Mouse (Mus musculus) spleen, adult 2 months (tissue): ENCODE data around the gene Nmt1. TPM values are rescaled to one million over a fixed set of nuclear protein-coding genes. Genes with fewer than 3 reads are reported as not detected.

Experiments
- DNase-seq, 2 experiments: peaks; one replicate each; pipeline versions ENCODE4 v3.0.0 to v3.0.0-alpha.2; 2012 to 2021; ENCODE audit warnings: low spot score in 2 of 2, low read depth in 1 of 2
- H3K27ac ChIP-seq: fragments of 200-500 bp; 2 replicates; pipeline ENCODE4 v1.5.1; 2012; ENCODE audit warnings: low read length, inconsistent platforms; ENCODE audit not compliant: insufficient read depth
- H3K27me3 ChIP-seq: fragments of 200-500 bp; 2 replicates; pipeline ENCODE4 v1.6.1; 2012; ENCODE audit warnings: mild to moderate bottlenecking, moderate library complexity, low read length, inconsistent platforms; ENCODE audit not compliant: control insufficient read depth, insufficient read depth
- H3K36me3 ChIP-seq: fragments of 200-500 bp; 2 replicates; pipeline ENCODE4 v1.6.1; 2012; ENCODE audit warnings: mild to moderate bottlenecking, low read length, inconsistent platforms; ENCODE audit not compliant: control insufficient read depth, insufficient read depth
- H3K4me1 ChIP-seq: fragments of 200-500 bp; 2 replicates; pipeline ENCODE4 v1.6.1; 2011; ENCODE audit warnings: inconsistent platforms; ENCODE audit not compliant: control insufficient read depth, insufficient read depth, insufficient read length
- H3K4me3 ChIP-seq: fragments of 200-500 bp; 2 replicates; pipeline ENCODE4 v1.5.1; 2011; ENCODE audit warnings: mild to moderate bottlenecking, inconsistent platforms; ENCODE audit not compliant: insufficient read depth, insufficient read length; ENCODE audit errors: extremely low read depth
- CTCF ChIP-seq: fragments of 200-500 bp; IDR thresholded peaks from 2 replicates; pipeline ENCODE4 v1.5.1; 2011; ENCODE audit warnings: mild to moderate bottlenecking, inconsistent platforms; ENCODE audit not compliant: insufficient read depth, insufficient read length, insufficient replicate concordance; ENCODE audit errors: extremely low read depth
- POLR2A ChIP-seq: fragments of 200-500 bp; IDR thresholded peaks from 2 replicates; pipeline ENCODE4 v1.6.1; 2011; ENCODE audit warnings: low read depth, low read length, inconsistent platforms
- WGBS: fragments of 180-500 bp; shearing (Covaris S2); methylation state at CpG from one replicate; pipeline ENCODE4 v1.1.7; 2018; 5-methylcytosine and 5-hydroxymethylcytosine counted together
- polyA plus RNA-seq: library from polyadenylated mRNA; depleted of rRNA; stranded (reverse); fragments of >200 nt; gene quantifications from 2 replicates; pipeline ENCODE4 v1.2.3, GENCODE M21; 2012

Gene Nmt1
- polyA plus RNA-seq, 1 experiment, result 23.9 TPM

- Histone ChIP-seq H3K36me3 (no peaks in the 10 kb centered on the region), H3K27me3 (no peaks in the 10 kb centered on the region), H3K4me3 (no peak overlapping the region), H3K27ac (peak overlapping the region; percentile 22; the same call in 1 of the 2 replicates), H3K4me1 (peaks cover 13% of the 10 kb centered on the region; the same call in 1 of the 2 replicates)
- DNase-seq, result peak in 1 of 2 experiments; percentile 45
- WGBS, result 33% methylated on average over 20 of the region's 20 CpGs
- TF ChIP-seq POLR2A, result no peak
- TF ChIP-seq CTCF, result no peak
Observed at GRCm38 (mm10) chr11:103093862-103094833, 66.2 kb downstream of the Nmt1 start.

- WGBS, result 79% methylated on average over 9 of the region's 9 CpGs
- Histone ChIP-seq H3K4me3 (no peak overlapping the region), H3K36me3 (no peaks in the 10 kb centered on the region), H3K4me1 (peaks cover 13% of the 10 kb centered on the region; the same call in 1 of the 2 replicates), H3K27ac (no peak overlapping the region), H3K27me3 (no peaks in the 10 kb centered on the region)
- no peak for DNase-seq
- TF ChIP-seq POLR2A (no peak), CTCF (no peak)
Observed at GRCm38 (mm10) chr11:103095107-103095670, 67.2 kb downstream of the Nmt1 start.

- no peak overlapping the region for H3K4me3 ChIP-seq
- peaks cover 13% of the 10 kb centered on the region; the same call in 1 of the 2 replicates for H3K4me1 ChIP-seq
- no peak for DNase-seq
- TF ChIP-seq CTCF (no peak), POLR2A (no peak)
- no peak overlapping the region for H3K27ac ChIP-seq
- H3K36me3 ChIP-seq, result no peaks in the 10 kb centered on the region
- no peaks in the 10 kb centered on the region for H3K27me3 ChIP-seq
- 93% methylated on average over 6 of the region's 6 CpGs for WGBS
Observed at GRCm38 (mm10) chr11:103095801-103096200, 67.8 kb downstream of the Nmt1 start.

- Histone ChIP-seq H3K4me3 (no peak overlapping the region), H3K36me3 (no peaks in the 10 kb centered on the region), H3K27ac (no peak overlapping the region), H3K4me1 (peaks cover 21% of the 10 kb centered on the region), H3K27me3 (peaks cover 6% of the 10 kb centered on the region)
- WGBS, result 80% methylated on average over 22 of the region's 22 CpGs
- no peak for TF ChIP-seq POLR2A
- TF ChIP-seq CTCF, result no peak
- no peak for DNase-seq
Observed at GRCm38 (mm10) chr11:103096979-103097894, 69.2 kb downstream of the Nmt1 start.

- no peak overlapping the region for H3K4me3 ChIP-seq
- peaks cover 22% of the 10 kb centered on the region for H3K4me1 ChIP-seq
- DNase-seq, result no peak
- H3K27me3 ChIP-seq, result peaks cover 6% of the 10 kb centered on the region
- H3K36me3 ChIP-seq, result no peaks in the 10 kb centered on the region
- no peak overlapping the region for H3K27ac ChIP-seq
- TF ChIP-seq CTCF, result no peak
- TF ChIP-seq POLR2A, result no peak
- 86% methylated on average over 11 of the region's 11 CpGs for WGBS
Observed at GRCm38 (mm10) chr11:103098531-103099190, 70.7 kb downstream of the Nmt1 start.
